Mouse (Mus musculus) brain, embryonic 14.5 days (tissue): ENCODE results near the gene Itga9.

Source experiments
- CTCF ChIP-seq: fragments of 200-500 bp; IDR thresholded peaks from 2 replicates; pipeline ENCODE4 v1.5.1; 2012; ENCODE audit warnings: inconsistent platforms, mild to moderate bottlenecking, moderate library complexity, borderline replicate concordance; ENCODE audit not compliant: insufficient read depth, insufficient read length; ENCODE audit errors: extremely low read depth
- POLR2A ChIP-seq: fragments of 200-500 bp; IDR thresholded peaks from 2 replicates; pipeline ENCODE4 v1.6.1; 2012; ENCODE audit warnings: mild to moderate bottlenecking, inconsistent platforms, borderline replicate concordance; ENCODE audit not compliant: poor library complexity, insufficient read depth, insufficient read length, severe bottlenecking; ENCODE audit errors: extremely low read depth

DNA sequence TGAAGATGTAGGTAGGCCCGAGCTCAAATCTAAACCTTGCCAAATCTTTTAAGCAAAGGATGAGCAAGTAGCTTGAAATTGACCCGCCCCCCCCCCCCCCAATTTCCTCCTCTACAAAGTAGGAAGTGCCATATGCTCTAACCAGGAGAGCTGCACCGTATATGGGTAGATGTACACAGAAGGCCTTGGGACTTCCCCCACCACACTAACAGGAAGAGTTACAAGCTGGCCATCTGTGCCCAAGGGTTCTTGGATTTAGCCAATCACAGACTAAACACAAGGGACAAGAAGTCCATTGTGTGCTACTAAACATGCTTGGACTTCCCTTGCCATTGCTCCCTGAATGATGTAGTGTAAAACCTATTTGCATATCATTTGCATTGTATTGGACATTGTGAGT is 63.2 kb downstream of the Itga9 start:
- TF ChIP-seq CTCF (no peak), POLR2A (no peak)
